Mouse (Mus musculus): Measurements from ENCODE around the gene Foxm1. TPM values are rescaled to one million over a fixed set of nuclear protein-coding genes. Genes with fewer than 3 reads are reported as not detected.
"Not testable (repeated sequence)": the region's sequence is repeated elsewhere in the genome, so short reads cannot be mapped to it uniquely, and the experiment has no call there.

Foxm1 gene
- total and polyA plus RNA-seq, 3 experiments: 13.7 to 61.9 (median 31.1) TPM

DNA sequence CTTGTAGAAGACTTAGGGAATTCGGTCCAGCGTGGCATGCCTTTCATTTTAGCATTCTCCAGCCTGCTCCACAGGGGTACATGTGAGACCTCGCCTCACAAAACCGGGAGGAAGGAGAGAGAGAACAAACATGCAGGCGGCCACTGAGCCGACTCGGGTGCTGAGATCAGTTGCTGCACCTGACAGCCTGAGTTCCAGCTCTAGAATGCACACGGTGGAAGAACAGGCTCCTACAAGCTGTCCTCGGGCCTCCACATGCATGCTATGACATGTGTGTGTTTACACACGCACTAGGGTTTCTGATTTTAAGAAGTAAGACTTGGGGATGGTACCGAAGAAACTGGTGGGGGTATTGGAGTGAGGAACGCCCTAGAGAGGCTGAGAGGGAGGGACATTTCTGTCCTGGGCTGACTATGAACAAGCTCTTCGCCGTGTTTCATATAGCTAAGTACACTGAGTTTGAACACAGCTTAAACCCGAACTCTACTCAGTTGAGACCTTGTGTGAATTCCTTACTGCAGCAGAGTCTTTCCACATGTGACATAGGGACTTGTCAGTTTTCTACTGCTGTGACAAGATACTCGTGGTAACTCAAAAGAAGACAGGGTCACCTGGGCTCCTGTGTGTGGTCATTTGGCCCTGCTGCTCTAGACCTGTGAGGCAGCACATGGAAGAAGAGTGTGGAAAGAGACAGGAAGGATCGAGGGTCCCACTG is 13.8 kb downstream of the Foxm1 start:
- TF ChIP-seq POLR2AphosphoS2 (IDR thresholded peaks at IDR 0.05; ENCODE audit: low read length) (peak; percentile 55; the same call in 1 of the 2 replicates), RAD21 (IDR thresholded peaks at IDR 0.05; ENCODE audit: low read depth, low read length) (no peak)
- Histone ChIP-seq H3K27me3 (ENCODE audit: control insufficient read depth in 1 of 2, insufficient read depth in 2 of 2, low read length in 2 of 2) (no peaks in the 10 kb centered on the region), H3K9ac (ENCODE audit: control insufficient read depth, low read depth, low read length, poor library complexity, severe bottlenecking) (no peak overlapping the region), H3K9me3 (replicated peaks; ENCODE audit: insufficient read depth, low read length) (no peaks in the 10 kb centered on the region), H3K79me2 (ENCODE audit: control insufficient read depth, insufficient read depth, low read length, poor library complexity) (no peaks in the 10 kb centered on the region), H3K4me1 (ENCODE audit: control insufficient read depth in 1 of 2, insufficient read depth in 2 of 2, low read length in 2 of 2) (peaks cover 0 to 4% of the 10 kb centered on the region in 2 experiments; a peak in 1 of 4 replicates), H3K36me3 (ENCODE audit: control insufficient read depth in 1 of 2, insufficient read depth in 2 of 2, low read length in 2 of 2) (peaks cover 0 to 2% of the 10 kb centered on the region in 2 experiments; a peak in 1 of 4 replicates), H3K27ac (ENCODE audit: control insufficient read depth, low read depth, low read length) (no peak overlapping the region), H3K4me3 (ENCODE audit: control insufficient read depth in 1 of 2, insufficient read depth in 1 of 2, low read depth in 2 of 2, low read length in 2 of 2) (no peak overlapping the region)
- DNase-seq (ENCODE audit: low read depth, low spot score): no peak

DNA sequence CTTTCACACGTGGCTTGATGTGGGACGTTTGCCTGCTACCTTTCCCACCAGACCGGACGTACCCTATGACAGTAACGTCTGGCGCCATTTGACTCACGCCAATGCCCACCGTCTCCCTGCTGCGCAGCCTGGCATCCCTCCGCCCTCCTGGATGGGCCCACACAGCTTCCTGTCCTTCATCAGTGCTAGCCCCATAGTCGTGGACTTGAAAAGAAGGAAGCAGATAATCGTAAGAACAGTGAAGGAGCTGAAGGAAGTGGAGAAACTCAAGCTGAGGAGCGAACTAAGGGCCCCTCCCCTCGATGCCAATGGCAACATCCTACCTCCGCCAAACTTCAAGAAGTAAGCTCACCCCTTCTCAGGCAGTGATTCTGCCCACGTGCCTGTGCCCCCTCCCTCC is 16.9 kb downstream of the Foxm1 start:
- Histone ChIP-seq H3K27me3 (ENCODE audit: control insufficient read depth in 1 of 2, insufficient read depth in 2 of 2, low read length in 2 of 2) (no peaks in the 10 kb centered on the region), H3K4me1 (ENCODE audit: control insufficient read depth in 1 of 2, insufficient read depth in 2 of 2, low read length in 2 of 2) (peaks cover 0 to 8% of the 10 kb centered on the region in 2 experiments; a peak in 1 of 4 replicates), H3K27ac (ENCODE audit: control insufficient read depth, low read depth, low read length) (no peak overlapping the region), H3K79me2 (ENCODE audit: control insufficient read depth, insufficient read depth, low read length, poor library complexity) (no peaks in the 10 kb centered on the region), H3K4me3 (ENCODE audit: control insufficient read depth in 1 of 2, insufficient read depth in 1 of 2, low read depth in 2 of 2, low read length in 2 of 2) (no peak overlapping the region), H3K36me3 (ENCODE audit: control insufficient read depth in 1 of 2, insufficient read depth in 2 of 2, low read length in 2 of 2) (no peaks in the 10 kb centered on the region), H3K9ac (ENCODE audit: control insufficient read depth, low read depth, low read length, poor library complexity, severe bottlenecking) (no peak overlapping the region), H3K9me3 (replicated peaks; ENCODE audit: insufficient read depth, low read length) (no peaks in the 10 kb centered on the region)
- no peak for TF ChIP-seq ZNF384 (IDR thresholded peaks at IDR 0.05; ENCODE audit: low read depth, low read length)
- no peak for TF ChIP-seq CHD1 (IDR thresholded peaks at IDR 0.05; ENCODE audit: low read depth, low read length)
- TF ChIP-seq UBTF (IDR thresholded peaks at IDR 0.05; ENCODE audit: borderline replicate concordance, insufficient read depth, low read depth, low read length): no peak
- TF ChIP-seq MYC (IDR thresholded peaks at IDR 0.05; ENCODE audit: low read depth, low read length): no peak
- no peak for TF ChIP-seq HCFC1 (IDR thresholded peaks at IDR 0.05; ENCODE audit: low read depth, low read length)
- TF ChIP-seq TAL1 (IDR thresholded peaks at IDR 0.05; ENCODE audit: low read length): no peak
- no peak for DNase-seq (ENCODE audit: low read depth, low spot score)

DNA sequence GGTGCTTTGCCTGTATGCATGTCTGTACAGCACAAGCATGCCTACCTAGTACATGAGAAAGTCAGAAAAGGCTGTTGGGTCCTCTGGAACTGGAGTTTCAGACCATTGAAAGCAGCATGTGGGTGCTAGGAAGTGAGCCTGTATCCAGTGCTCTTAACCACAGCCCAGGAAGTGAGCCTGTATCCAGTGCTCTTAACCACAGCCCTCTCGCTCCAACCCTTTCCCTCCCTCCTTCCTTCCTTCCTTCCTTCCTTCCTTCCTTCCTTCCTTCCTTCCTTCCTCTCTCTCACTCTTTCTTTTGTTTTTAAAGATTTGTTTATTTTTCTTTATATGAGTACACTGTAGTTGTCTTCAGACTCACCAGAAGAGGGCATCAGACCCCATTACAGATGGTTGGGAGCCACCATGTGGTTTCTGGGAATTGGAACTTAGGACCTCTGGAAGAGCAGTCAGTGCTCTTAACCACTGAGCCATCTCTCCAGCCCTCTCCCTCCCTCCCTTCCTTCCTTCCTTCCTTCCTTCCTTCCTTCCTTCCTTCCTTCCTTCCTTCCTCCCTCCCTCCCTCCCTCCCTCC is 17.9 kb downstream of the Foxm1 start:
- not testable (repeated sequence) for H3K36me3 ChIP-seq (ENCODE audit: control insufficient read depth in 1 of 2, insufficient read depth in 2 of 2, low read length in 2 of 2); H3K4me1 ChIP-seq (ENCODE audit: control insufficient read depth in 1 of 2, insufficient read depth in 2 of 2, low read length in 2 of 2); H3K4me3 ChIP-seq (ENCODE audit: control insufficient read depth in 1 of 2, insufficient read depth in 1 of 2, low read depth in 2 of 2, low read length in 2 of 2); H3K9me3 ChIP-seq (replicated peaks; ENCODE audit: insufficient read depth, low read length); H3K9ac ChIP-seq (ENCODE audit: control insufficient read depth, low read depth, low read length, poor library complexity, severe bottlenecking); H3K27ac ChIP-seq (ENCODE audit: control insufficient read depth, low read depth, low read length); H3K79me2 ChIP-seq (ENCODE audit: control insufficient read depth, insufficient read depth, low read length, poor library complexity); DNase-seq (ENCODE audit: low read depth, low spot score); H3K27me3 ChIP-seq (ENCODE audit: control insufficient read depth in 1 of 2, insufficient read depth in 2 of 2, low read length in 2 of 2)
- TF ChIP-seq CTCF (IDR thresholded peaks at IDR 0.05 in 2 of 3, conservative IDR thresholded peaks at IDR 0.05 in 1 of 3; ENCODE audit: control insufficient read depth in 1 of 3, insufficient read depth in 1 of 3, low read depth in 2 of 3, low read length in 3 of 3, poor library complexity in 1 of 3, severe bottlenecking in 1 of 3): peak in 1 of 3 experiments; percentile 40; a peak in 2 of 6 replicates
- TF ChIP-seq SMC3 (IDR thresholded peaks at IDR 0.05; ENCODE audit: low read depth, low read length): peak; percentile 37; the same call in 1 of the 2 replicates
